17 mouse cellular contexts compared by ENCODE assay signal in the genomic region with DNA sequence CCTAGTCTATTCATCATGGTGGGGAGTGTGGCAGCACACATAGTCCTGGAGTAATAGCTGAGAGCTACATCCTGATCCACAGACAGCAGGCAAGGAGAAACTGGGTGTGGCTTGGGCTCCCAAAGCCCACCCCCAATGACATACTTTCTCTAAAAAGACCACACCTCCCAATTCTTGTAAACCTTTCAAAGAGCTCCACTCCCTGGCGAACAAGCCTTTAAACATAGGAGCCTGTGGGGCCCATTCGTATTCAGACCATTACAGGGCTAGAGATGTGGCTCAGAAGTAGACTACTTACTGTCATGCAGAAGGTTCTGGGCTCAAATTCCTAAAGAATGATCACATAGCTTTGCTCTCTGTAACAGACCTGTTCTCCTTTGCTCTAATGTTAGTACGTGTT.
"Had no signal": no experiment of that assay in that cellular context is flagged by ENCODE, and none has a peak within 500 bp of the region (broad histone marks: within the 10 kb centered on the region; RNA-seq: fewer than 3 reads in every experiment).

No protein-coding gene starts in this region.

- H3K36me3 ChIP-seq: limb, embryonic 13.5 days; liver, embryonic 15.5 days; midbrain, embryonic 15.5 days; neural tube, embryonic 13.5 days had no signal

- DNase-seq: kidney, adult 11 months; kidney, adult 9 months; kidney, postnatal 10 days; left cerebral cortex, postnatal 4 days; lung, adult 2 months; lung, postnatal 10 days; right cerebral cortex, adult 18-20 months; right cerebral cortex, postnatal 4 days; spleen, adult 18-20 months; thymus, postnatal 36 days had no signal

- H3K27me3 ChIP-seq: limb, embryonic 13.5 days; liver, embryonic 15.5 days; megakaryocyte, embryonic 14.5 days; midbrain, embryonic 15.5 days; neural tube, embryonic 13.5 days had no signal

- H3K27ac ChIP-seq: limb, embryonic 13.5 days; liver, embryonic 15.5 days; macrophage; midbrain, embryonic 15.5 days; neural tube, embryonic 13.5 days had no signal

- H3K4me1 ChIP-seq: liver, embryonic 15.5 days; midbrain, embryonic 15.5 days had no signal

- H3K4me3 ChIP-seq: limb, embryonic 13.5 days; liver, embryonic 15.5 days; megakaryocyte, embryonic 14.5 days; midbrain, embryonic 15.5 days; neural tube, embryonic 13.5 days had no signal

- ATAC-seq: midbrain, embryonic 15.5 days had no signal

- H3K9me3 ChIP-seq: limb, embryonic 13.5 days; liver, embryonic 15.5 days; megakaryocyte, embryonic 14.5 days; midbrain, embryonic 15.5 days; neural tube, embryonic 13.5 days had no signal

- H3K9ac ChIP-seq: limb, embryonic 13.5 days; liver, embryonic 15.5 days; midbrain, embryonic 15.5 days; neural tube, embryonic 13.5 days had no signal

- H3K4me2 ChIP-seq: limb, embryonic 13.5 days; liver, embryonic 15.5 days; midbrain, embryonic 11.5 days; midbrain, embryonic 15.5 days; neural tube, embryonic 13.5 days had no signal
